Mouse (Mus musculus) kidney, adult 2 months (tissue): Measurements from ENCODE around the gene Gm12695.

ENCODE experiments used
- CTCF ChIP-seq: fragments of 200-500 bp; conservative IDR thresholded peaks from 2 replicates; pipeline ENCODE4 v1.5.1; 2011; ENCODE audit warnings: low read depth, mild to moderate bottlenecking, control low read depth, low read length, moderate library complexity, mixed read lengths; ENCODE audit not compliant: insufficient read depth, insufficient read length
- POLR2A ChIP-seq: fragments of 200-500 bp; IDR thresholded peaks from one replicate; pipeline ENCODE4 v1.6.1; 2011; ENCODE audit warnings: low read depth, low read length, control low read depth

DNA sequence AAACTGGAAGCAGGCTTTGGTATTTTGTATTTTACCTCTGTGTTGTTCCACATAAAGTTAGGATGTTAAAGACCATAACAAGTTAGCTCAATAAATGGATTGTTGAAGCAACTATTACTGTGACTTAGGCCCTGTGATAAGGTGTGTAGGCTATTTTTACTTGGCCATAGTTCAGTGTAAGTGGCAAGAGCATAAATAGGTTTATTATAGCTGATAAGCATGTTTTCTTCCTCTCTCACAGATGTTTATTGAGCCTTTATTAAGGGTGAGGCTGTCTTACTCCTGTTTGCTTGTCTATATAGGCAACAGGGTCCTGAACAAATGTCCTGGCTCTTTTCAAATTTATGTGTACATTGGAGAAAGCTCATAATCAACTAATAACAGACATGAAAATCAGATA, 104.0 kb downstream of the Gm12695 start:
- TF ChIP-seq CTCF = no peak
- no peak for TF ChIP-seq POLR2A
